Mouse (Mus musculus) megakaryocyte, embryonic 14.5 days (primary cell): Measurements from ENCODE around the gene Cd300ld4. TPM values are rescaled to one million over a fixed set of nuclear protein-coding genes. Genes with fewer than 3 reads are reported as not detected.

Experiments
- H3K27me3 ChIP-seq: replicated peaks from 2 replicates; pipeline ENCODE3; 2012; ENCODE audit warnings: inconsistent platforms
- H3K36me3 ChIP-seq: replicated peaks from 2 replicates; pipeline ENCODE3; 2012; ENCODE audit warnings: low read length, inconsistent platforms, mixed read lengths
- H3K4me1 ChIP-seq: 2 replicates; pipeline ENCODE4 v1.6.1; 2012; ENCODE audit warnings: inconsistent platforms
- H3K4me3 ChIP-seq: replicated peaks from 2 replicates; pipeline ENCODE3; 2012; ENCODE audit warnings: moderate library complexity, mild to moderate bottlenecking, inconsistent platforms
- H3K9me3 ChIP-seq: 2 replicates; pipeline ENCODE4 v1.6.1; 2012; ENCODE audit warnings: inconsistent platforms
- FLI1 ChIP-seq: IDR thresholded peaks from 2 replicates; pipeline ENCODE4 v1.6.1; 2012; ENCODE audit warnings: low read length, inconsistent platforms, mixed read lengths
- GATA1 ChIP-seq: IDR thresholded peaks from 3 replicates; pipeline ENCODE4 v1.6.1; 2012; ENCODE audit warnings: mixed read lengths, low read length, inconsistent platforms, borderline replicate concordance
- polyA plus RNA-seq: library from polyadenylated mRNA; stranded (reverse); fragments of >175 nt; gene quantifications from 2 replicates; pipeline ENCODE4 v1.2.3, GENCODE M21; 2012; ENCODE audit warnings: low replicate concordance; ENCODE audit not compliant: insufficient read depth

The Cd300ld4 gene
- polyA plus RNA-seq, 1 experiment: not detected

- no peaks in the 10 kb centered on the region for H3K36me3 ChIP-seq
- no peaks in the 10 kb centered on the region for H3K27me3 ChIP-seq
- peaks cover 30% of the 10 kb centered on the region for H3K4me1 ChIP-seq
- H3K4me3 ChIP-seq: peak overlapping the region; percentile 28
- no peaks in the 10 kb centered on the region for H3K9me3 ChIP-seq
- TF ChIP-seq FLI1 (no peak), GATA1 (no peak)
Measured at GRCm38 (mm10) chr11:114981866-114982265, 44.9 kb downstream of the Cd300ld4 start.

GRCm38 (mm10) chr11:114972726-114973125, 54.1 kb downstream of the Cd300ld4 start:
- H3K4me3 ChIP-seq: no peak overlapping the region
- no peaks in the 10 kb centered on the region for H3K27me3 ChIP-seq
- H3K9me3 ChIP-seq: no peaks in the 10 kb centered on the region
- no peak for TF ChIP-seq GATA1
- no peak for TF ChIP-seq FLI1
- H3K36me3 ChIP-seq: no peaks in the 10 kb centered on the region
- peaks cover 14% of the 10 kb centered on the region for H3K4me1 ChIP-seq

Other genes with a start within 250 kb of the Cd300ld4 start
- gene Btbd17, start 231.1 kb downstream of the Cd300ld4 start, polyA plus RNA-seq: 0.04 TPM in 1 of 2 replicates, not detected in the other
- not detected in 2 replicates for gene Gpr142, start 228.1 kb downstream of the Cd300ld4 start, polyA plus RNA-seq
- gene Gprc5c, start 175.9 kb downstream of the Cd300ld4 start, polyA plus RNA-seq: 3.2 and 4.8 TPM in 2 replicates
- 3.4 and 3.6 TPM in 2 replicates for gene Cd300a, start 137.0 kb downstream of the Cd300ld4 start, polyA plus RNA-seq
- gene Cd300lb, start 92.6 kb downstream of the Cd300ld4 start, polyA plus RNA-seq: 1.3 TPM in 1 of 2 replicates, not detected in the other
- not detected in 2 replicates for gene Cd300c, start 57.9 kb downstream of the Cd300ld4 start, polyA plus RNA-seq
- gene Cd300ld, start 37.1 kb downstream of the Cd300ld4 start, polyA plus RNA-seq: 0.63 TPM in 1 of 2 replicates, not detected in the other
- 3.5 TPM in 1 of 2 replicates, not detected in the other for gene Cd300c2, start 25.1 kb downstream of the Cd300ld4 start, polyA plus RNA-seq
- not detected in 2 replicates for gene Cd300ld2, start 10.8 kb downstream of the Cd300ld4 start, polyA plus RNA-seq
- gene Cd300ld5, start 10.8 kb upstream of the Cd300ld4 start, polyA plus RNA-seq: not detected in 2 replicates
- gene Cd300ld3, start 21.4 kb upstream of the Cd300ld4 start, polyA plus RNA-seq: 1.1 TPM in 1 of 2 replicates, not detected in the other
- gene Cd300e, start 35.2 kb upstream of the Cd300ld4 start, polyA plus RNA-seq: not detected in 2 replicates
- gene Rab37, start 64.4 kb upstream of the Cd300ld4 start, polyA plus RNA-seq: 8.4 and 19.8 TPM in 2 replicates
- gene Cd300lf, start 107.0 kb upstream of the Cd300ld4 start, polyA plus RNA-seq: 1.2 and 3.4 TPM in 2 replicates
- gene Slc9a3r1, start 136.3 kb upstream of the Cd300ld4 start, polyA plus RNA-seq: 123 and 223 TPM in 2 replicates
- gene Tmem104, start 160.5 kb upstream of the Cd300ld4 start, polyA plus RNA-seq: 9.2 and 14.1 TPM in 2 replicates
- gene Nat9, start 160.8 kb upstream of the Cd300ld4 start, polyA plus RNA-seq: 23.4 and 27.1 TPM in 2 replicates
- gene Grin2c, start 240.2 kb upstream of the Cd300ld4 start, polyA plus RNA-seq: not detected in 2 replicates